Mouse (Mus musculus) bone marrow, adult 2 months (tissue): Measurements from ENCODE around the gene Gadd45g.

Source experiments
- CTCF ChIP-seq: fragments of 200-500 bp; IDR thresholded peaks from 2 replicates; pipeline ENCODE4 v1.5.1; 2011; ENCODE audit warnings: low read length, control low read depth; ENCODE audit not compliant: control insufficient read depth, insufficient read depth
- POLR2A ChIP-seq: fragments of 200-500 bp; IDR thresholded peaks from 2 replicates; pipeline ENCODE4 v1.6.1; 2011; ENCODE audit warnings: low read depth, mild to moderate bottlenecking, control low read depth, low read length, borderline replicate concordance; ENCODE audit not compliant: control insufficient read depth

DNA sequence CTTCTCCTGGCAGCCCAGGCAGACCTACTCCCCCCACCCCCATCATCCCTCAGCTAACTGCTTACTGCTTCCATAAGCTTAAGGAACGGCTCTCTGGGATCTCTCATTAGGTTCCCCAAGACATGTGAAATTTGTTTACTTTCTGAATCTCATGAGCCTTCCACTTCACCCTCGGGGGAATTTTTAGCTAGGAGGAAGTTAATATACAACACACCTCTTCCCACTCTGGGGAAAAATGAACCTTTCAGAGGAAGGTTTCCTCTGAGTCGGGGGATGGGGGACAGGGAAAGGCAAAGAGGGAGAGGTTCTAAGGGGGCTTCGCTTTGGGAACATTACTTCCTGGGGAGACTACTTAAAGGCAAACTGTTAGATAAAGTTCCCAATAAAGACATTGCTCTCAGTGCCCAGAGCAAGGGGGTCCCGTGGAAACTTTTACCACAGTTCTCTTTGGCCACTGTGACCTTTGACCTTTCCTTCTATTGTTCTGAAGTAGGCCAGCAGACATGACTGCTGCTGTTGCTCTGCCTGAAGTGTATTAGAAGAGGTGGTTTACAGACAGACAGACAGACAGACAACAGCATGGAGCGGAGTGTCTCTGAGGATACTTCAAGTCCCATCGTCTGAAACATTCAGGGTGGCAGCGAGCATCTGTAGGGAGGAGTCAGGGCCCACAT lies 22.5 kb upstream of the Gadd45g start:
- TF ChIP-seq CTCF, result no peak
- TF ChIP-seq POLR2A, result no peak
